Mouse (Mus musculus): ENCODE measurements at regions not wholly inside any gene's neighbourhood (a gene's known extent, or its start where the extent isn't known, plus 50 kb on each side); places are given as distances from the start of the nearest gene placed in this dataset.

- no peak for DNase-seq (ENCODE audit: low spot score in 2 of 2)
Observed at GRCm38 (mm10) chr4:91060933-91061332, 339.7 kb downstream of the Elavl2 start.

GRCm38 (mm10) chr4:91051913-91052312 lies 348.7 kb downstream of the Elavl2 start:
- DNase-seq (ENCODE audit: low spot score in 2 of 2): no peak

DNA sequence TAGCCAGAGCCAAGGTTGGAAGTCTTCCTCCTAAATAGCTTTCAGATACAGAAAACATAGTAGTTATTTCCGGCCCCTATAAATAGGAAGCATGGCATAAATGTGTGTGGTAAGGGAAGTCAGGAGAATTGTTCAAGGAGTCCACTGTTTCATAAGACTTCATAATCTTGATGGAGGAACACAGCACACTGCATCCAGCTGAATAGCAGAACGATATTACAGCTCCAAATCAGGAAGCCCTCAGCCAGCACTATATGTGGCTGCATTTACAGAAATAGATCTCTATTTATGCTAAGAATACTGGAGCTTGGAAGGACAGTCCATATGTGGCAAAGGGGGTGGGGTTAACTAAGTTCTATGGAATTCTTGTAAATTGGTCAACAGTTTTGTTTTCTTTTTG lies 371.1 kb downstream of the Elavl2 start:
- no peak for DNase-seq (ENCODE audit: low spot score in 2 of 2)

DNA sequence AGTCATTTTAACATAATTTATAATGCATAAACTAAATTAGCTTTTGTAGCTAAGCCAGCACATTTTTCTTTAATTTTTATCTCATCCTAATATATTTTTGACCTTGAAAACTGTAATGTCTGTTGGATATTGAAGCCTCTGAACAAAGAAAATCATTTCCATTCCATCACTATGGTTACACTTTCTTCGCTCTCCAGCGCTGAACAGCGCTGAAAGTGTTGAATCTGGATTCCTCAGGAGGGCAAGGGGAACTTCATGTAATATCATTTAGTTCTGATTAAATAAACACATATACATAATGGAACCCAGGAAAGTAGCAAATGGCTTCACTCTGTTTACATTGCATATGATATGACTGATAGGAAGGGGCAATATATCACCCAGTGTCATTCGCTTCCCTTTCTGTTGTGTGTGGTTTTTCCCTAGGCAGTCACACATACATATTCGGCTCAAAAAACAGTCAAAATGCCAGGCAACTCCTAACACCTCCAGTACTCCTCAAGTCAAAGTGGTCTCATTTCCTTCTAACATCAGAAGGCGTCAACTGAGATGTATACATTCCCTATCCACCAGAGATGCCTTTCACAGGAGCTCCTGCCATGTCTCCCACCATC lies 372.5 kb downstream of the Elavl2 start:
- no peak for DNase-seq (ENCODE audit: low spot score in 2 of 2)

DNA sequence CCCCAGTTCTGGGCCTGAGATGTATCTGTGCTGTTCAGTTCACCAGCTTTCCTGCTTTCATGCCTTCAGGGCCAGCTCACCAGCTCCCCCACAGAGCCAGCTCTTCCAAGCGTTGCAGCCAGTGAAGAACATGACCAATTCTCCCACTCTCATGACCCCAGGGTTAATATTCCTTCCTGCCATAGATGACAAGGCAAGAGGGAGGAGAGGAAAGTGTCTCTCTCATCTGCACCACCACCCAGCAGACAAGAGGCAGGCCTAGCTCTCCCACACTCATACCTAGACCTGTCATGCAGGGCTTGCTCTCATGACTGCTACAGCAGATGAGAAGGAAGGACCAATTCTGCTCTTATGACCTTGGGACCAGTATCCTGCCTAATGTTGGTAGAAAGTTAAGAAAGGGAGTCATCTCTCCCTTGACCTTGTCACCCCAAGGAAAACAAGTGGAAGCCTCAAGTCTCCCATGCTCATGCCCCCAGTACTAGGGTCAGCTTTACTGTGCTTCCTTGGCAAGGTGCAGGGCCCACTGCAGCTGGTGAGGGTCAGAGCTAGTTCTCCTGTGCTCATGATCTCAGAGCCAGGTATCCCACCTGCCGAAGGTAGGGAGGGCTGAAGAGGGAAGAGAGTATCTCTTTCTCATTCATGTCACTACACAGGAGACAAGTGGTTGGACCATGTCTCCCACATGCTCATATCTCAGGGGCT lies 404.0 kb downstream of the Elavl2 start:
- DNase-seq (ENCODE audit: low spot score in 2 of 2): no peak

DNA sequence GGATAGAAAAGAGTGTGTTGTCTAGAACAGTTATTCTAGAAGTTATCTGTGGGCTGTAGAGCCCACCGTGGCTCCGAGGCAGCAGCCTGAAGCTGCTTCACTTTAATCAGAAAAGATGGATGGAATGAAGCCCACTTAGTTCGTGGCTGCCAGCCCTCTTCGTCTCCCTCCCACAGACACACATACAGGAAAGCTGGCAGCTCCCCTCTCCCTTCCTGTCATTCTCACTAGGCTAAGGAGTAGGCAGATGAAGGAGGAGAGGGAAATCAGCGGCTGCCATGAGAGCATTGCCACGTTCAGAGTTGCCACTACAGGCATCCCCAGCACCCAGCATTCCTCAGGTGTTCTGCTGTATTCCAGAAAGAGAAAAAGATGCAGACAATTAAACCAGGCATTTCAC lies 435.9 kb downstream of the Elavl2 start:
- no peak for DNase-seq (ENCODE audit: low spot score in 2 of 2)

DNA sequence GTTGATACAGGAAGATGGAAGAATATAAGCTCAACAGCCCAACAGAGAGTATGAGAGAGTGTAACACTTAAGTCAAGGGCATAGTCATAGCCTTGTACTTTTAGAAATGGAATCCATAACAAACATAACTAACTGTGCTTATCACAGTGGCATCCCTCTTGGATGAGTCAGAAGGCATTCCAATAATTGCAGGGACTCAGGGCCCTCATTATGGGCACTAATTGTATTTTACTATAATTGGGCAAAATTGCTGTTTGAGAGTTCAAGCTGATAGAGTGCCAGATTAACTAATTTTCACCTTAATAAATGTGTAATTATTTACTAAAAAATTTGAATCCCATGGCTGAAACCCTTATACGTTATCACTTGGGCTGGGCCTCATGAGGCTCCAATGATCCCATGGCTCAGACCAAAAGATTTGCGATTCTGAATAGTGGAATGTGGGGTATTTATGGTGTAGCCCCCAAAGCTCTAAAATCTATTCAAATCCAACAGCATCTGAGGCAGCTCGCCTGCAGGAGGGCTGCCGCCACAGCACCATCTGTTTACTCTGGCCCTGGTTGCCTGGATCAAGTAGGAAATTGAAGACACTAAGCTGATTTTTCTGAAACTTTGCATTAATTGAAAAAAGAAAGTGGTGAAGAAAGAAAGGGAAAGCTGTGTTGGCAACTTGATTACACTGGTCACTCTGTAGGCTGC lies 456.7 kb downstream of the Elavl2 start:
- no peak for DNase-seq (ENCODE audit: low spot score in 2 of 2)

DNA sequence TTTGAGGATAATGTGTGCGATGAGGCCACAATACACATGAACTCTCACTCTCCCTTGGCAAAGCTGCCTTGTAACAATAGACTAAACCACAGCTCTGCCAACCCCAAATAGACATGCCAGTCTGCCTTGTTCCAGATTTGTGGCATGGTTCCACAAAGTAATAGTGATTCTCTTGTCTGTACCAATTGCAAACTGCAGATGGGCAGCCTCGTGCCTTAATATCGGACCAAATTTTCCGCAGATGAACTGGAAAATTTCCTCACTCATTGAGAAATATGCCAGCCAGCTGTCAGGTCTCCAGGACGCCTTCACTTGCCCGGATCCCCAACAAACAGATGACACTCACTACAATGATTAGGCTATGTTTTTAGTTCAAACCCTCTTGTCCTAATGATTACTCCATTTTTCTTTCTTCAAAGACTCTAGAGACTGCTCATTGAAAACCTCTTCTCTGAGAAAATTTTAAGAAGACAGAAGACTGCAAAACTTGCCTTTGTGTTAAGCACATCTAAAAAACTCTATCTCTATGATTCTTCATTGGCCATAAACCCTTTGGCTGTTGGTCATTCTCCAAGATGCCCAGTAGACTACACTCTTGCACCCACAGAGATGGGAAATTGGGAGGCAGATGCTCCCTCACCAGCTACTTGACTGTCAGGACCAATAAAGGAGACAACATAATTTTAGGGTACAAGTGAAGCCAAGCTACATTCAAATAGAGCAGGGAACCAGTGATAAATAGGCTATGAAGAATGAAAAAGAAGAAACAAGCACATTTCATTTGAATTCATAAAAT lies 483.1 kb downstream of the Elavl2 start:
- no peak for DNase-seq (ENCODE audit: low spot score in 2 of 2)

- no peak for DNase-seq (ENCODE audit: low spot score in 2 of 2)
Observed at GRCm38 (mm10) chr4:90906311-90906710, 494.3 kb downstream of the Elavl2 start.

- no peak for DNase-seq (ENCODE audit: low spot score in 2 of 2)
Observed at GRCm38 (mm10) chr4:90868209-90868608, 532.4 kb downstream of the Elavl2 start.

DNA sequence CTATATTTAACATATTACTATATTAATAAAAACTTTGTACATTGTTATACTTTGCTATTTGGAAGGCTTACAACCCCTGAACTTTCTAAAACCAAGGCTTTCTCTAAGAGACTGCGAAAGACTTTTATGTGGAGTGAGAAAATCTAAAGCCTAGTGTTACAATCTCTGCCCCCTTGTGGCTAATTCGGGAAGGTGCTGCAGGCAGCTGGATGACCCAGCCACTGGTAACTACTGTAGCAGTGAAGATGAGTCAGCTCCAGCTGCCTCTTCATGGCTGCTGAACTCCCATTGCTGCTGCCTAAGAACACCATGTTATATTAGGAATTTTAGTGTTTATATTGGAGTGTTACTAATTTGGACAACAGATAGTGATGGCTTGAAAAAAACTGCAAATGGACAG lies 539.7 kb downstream of the Elavl2 start:
- no peak for DNase-seq (ENCODE audit: low spot score in 2 of 2)

DNA sequence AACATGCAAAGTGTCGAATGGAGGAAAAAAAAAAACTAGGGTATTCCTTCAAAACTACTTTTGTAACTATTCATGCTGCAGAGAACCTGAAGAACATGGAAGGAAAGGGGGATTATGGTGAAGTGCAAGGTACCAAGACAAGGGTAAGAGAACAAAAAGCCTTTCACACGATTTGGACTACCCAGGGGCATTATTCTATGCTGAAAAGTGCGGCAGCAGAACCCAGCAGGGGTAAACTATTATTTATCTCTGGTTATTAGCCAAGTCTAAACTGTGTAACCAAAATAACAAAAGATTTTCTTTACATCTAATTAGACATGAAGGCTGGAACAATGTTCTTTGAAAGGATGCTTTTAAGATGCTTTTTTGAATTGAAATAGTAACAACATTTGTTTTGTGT lies 560.8 kb downstream of the Elavl2 start:
- DNase-seq (ENCODE audit: low spot score in 2 of 2): no peak

DNA sequence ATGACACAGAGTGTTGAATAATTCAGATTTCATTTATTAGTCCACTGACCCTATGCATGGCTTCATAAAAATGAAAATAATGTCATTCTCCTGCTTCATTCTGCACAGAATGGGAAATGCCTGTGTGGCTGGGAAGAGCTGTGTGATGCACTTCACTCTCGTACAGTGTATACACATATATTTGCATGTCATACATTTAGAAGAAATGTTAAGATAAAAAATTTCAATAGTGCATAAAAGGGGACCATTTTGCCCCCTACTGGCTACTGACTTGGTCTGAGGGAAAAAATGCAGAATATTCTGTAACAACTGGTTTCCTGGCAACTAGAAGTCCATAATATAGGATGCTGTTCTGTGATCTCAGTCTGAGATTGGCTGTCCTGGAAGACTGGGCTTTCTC lies 580.5 kb downstream of the Zfp352 start:
- DNase-seq (ENCODE audit: low spot score in 2 of 2): no peak

- DNase-seq (ENCODE audit: low spot score in 2 of 2): no peak
Observed at GRCm38 (mm10) chr4:90798637-90799036, 580.0 kb downstream of the Zfp352 start.

- no peak for DNase-seq (ENCODE audit: low spot score in 2 of 2)
Observed at GRCm38 (mm10) chr4:90797472-90797871, 578.9 kb downstream of the Zfp352 start.
